Mouse (Mus musculus): ENCODE results near the gene Map9.

DNA sequence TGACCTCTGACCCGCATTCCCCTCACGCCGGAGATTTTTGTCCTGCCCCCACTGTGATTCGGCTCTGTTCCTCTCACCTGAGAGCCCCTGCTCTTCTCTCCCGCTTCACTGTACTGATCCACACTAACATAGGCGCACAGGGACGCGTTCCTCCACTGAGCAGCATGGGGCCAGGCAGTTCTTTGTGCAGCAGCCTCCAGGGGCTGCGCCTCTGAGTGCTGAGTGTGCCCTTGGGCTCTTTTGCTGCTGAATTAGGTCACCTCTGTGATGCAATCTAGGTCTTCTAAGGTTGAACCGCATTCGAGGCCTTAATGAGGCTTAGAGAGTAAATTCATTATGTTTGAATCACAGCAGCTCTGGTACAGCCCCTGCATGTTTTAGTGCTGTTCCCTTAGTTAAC is 24.5 kb downstream of the Map9 start:
- TF ChIP-seq CTCF (IDR thresholded peaks at IDR 0.05; ENCODE audit: low read depth) (no peak), EP300 (IDR thresholded peaks at IDR 0.05; ENCODE audit: low read depth) (no peak)

Data from liver, embryonic 14.5 days (tissue).